Mouse (Mus musculus): ENCODE measurements around the gene Gm7168. TPM values are rescaled to one million over a fixed set of nuclear protein-coding genes. Genes with fewer than 3 reads are reported as not detected.
"Not testable (repeated sequence)": the region's sequence is repeated elsewhere in the genome, so short reads cannot be mapped to it uniquely, and the experiment has no call there.

The Gm7168 gene
- total and polyA plus RNA-seq, 3 experiments: not detected

DNA sequence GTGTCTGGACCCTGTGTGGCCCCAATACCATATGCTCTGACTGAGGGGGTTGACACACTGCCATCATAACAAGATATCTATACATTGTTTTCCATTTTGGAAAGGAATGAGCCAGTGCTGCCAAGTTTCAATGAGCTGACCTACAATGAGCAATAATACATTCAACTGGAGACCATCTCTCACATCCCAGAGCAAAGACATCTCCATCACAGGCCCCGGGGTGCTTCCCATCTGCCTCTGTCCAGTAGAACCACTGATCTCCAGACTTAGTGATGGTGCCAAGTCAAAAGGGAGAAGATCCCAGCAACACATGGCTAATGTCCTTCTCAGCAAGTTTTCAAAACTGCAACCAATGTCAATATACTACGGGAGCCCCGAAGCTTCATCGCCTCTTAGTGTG lies 10.4 kb upstream of the Gm7168 start:
- Histone ChIP-seq H3K4me1 (ENCODE audit: control insufficient read depth in 1 of 2, insufficient read depth in 2 of 2) (no peaks in the 10 kb centered on the region), H3K4me3 (replicated peaks in 1 of 3; ENCODE audit: low read depth in 2 of 3, low read length in 2 of 3, poor library complexity in 1 of 3) (no peak overlapping the region), H3K27ac (ENCODE audit: insufficient read depth, low read depth) (no peak overlapping the region), H3K36me3 (replicated peaks in 1 of 2; ENCODE audit: control insufficient read depth in 1 of 2, insufficient read depth in 1 of 2, low read length in 1 of 2) (no peaks in the 10 kb centered on the region), H3K4me2 (ENCODE audit: insufficient read depth, low read depth, poor library complexity, severe bottlenecking) (no peak overlapping the region), H3K27me3 (replicated peaks) (no peaks in the 10 kb centered on the region), H3K9me3 (replicated peaks; ENCODE audit: low read length) (no peaks in the 10 kb centered on the region), H3K9ac (ENCODE audit: insufficient read depth, low read depth) (no peak overlapping the region), H3K79me2 (replicated peaks; ENCODE audit: control insufficient read depth, extremely low read depth, insufficient read depth, poor library complexity, severe bottlenecking) (no peaks in the 10 kb centered on the region)
- in situ Hi-C loops (cut with MboI; ENCODE audit: low pct_ligation_motif_present, low pct_unique_long_range_greater_than_20kb, low sequenced_read_pairs): no loop called here
- TF ChIP-seq MAX (IDR thresholded peaks at IDR 0.05; ENCODE audit: low read length) (no peak), GABPA (IDR thresholded peaks at IDR 0.05; ENCODE audit: insufficient replicate concordance, low read depth, low read length) (no peak), POLR2AphosphoS2 (IDR thresholded peaks at IDR 0.05; ENCODE audit: low read depth, low read length) (no peak), NELFE (IDR thresholded peaks at IDR 0.05; ENCODE audit: low read depth, low read length) (no peak), E2F4 (IDR thresholded peaks at IDR 0.05; ENCODE audit: insufficient replicate concordance, low read depth, low read length) (no peak), SMC3 (IDR thresholded peaks at IDR 0.05; ENCODE audit: low read depth, low read length) (no peak), MAZ (IDR thresholded peaks at IDR 0.05; ENCODE audit: low read depth, low read length) (no peak), MAFK (IDR thresholded peaks at IDR 0.05; ENCODE audit: insufficient replicate concordance, low read length) (no peak), SIN3A (IDR thresholded peaks at IDR 0.05; ENCODE audit: low read length) (no peak), ETS1 (conservative IDR thresholded peaks at IDR 0.05; ENCODE audit: low read depth, low read length) (no peak), ZNF384 (IDR thresholded peaks at IDR 0.05; ENCODE audit: low read depth, low read length) (no peak), JUND (conservative IDR thresholded peaks at IDR 0.05; ENCODE audit: low read depth, low read length) (no peak)
- no peak for DNase-seq (ENCODE audit: extremely low read depth)
- dilution Hi-C loops (cut with MboI; ENCODE audit: extremely low pct_ligation_motif_present, extremely low pct_unique_long_range_greater_than_20kb, low sequenced_read_pairs): no loop called here

DNA sequence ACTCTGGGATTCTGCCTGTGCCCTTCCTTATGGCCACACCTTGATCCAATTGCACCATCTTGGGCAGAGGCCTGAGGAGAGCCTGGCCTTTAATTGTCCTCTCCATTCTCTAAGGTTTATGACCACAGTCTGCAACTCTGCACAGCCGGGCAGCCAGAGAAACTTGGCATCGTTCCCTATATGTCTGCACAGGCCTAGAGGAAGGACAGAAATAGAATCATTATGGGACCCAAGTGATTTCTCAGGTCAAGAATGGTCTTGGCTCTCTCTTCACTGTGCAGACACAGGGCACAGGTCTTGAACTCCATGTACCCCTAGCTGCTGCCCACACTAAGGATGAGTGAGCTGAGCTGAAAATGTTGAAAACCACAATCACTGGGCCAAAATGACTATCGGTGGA lies 9.5 kb upstream of the Gm7168 start:
- H3K9ac ChIP-seq (ENCODE audit: insufficient read depth, low read depth): no peak overlapping the region
- dilution Hi-C loops (cut with MboI; ENCODE audit: extremely low pct_ligation_motif_present, extremely low pct_unique_long_range_greater_than_20kb, low sequenced_read_pairs): no loop called here
- H3K36me3 ChIP-seq (replicated peaks in 1 of 2; ENCODE audit: control insufficient read depth in 1 of 2, insufficient read depth in 1 of 2, low read length in 1 of 2): no peaks in the 10 kb centered on the region
- H3K4me2 ChIP-seq (ENCODE audit: insufficient read depth, low read depth, poor library complexity, severe bottlenecking): no peak overlapping the region
- H3K27ac ChIP-seq (ENCODE audit: insufficient read depth, low read depth): no peak overlapping the region
- in situ Hi-C loops (cut with MboI; ENCODE audit: low pct_ligation_motif_present, low pct_unique_long_range_greater_than_20kb, low sequenced_read_pairs): no loop called here
- H3K27me3 ChIP-seq (replicated peaks): no peaks in the 10 kb centered on the region
- H3K4me3 ChIP-seq (replicated peaks in 1 of 3; ENCODE audit: low read depth in 2 of 3, low read length in 2 of 3, poor library complexity in 1 of 3): no peak overlapping the region
- no peaks in the 10 kb centered on the region for H3K4me1 ChIP-seq (ENCODE audit: control insufficient read depth in 1 of 2, insufficient read depth in 2 of 2)
- no peaks in the 10 kb centered on the region for H3K9me3 ChIP-seq (replicated peaks; ENCODE audit: low read length)
- DNase-seq (ENCODE audit: extremely low read depth): no peak
- H3K79me2 ChIP-seq (replicated peaks; ENCODE audit: control insufficient read depth, extremely low read depth, insufficient read depth, poor library complexity, severe bottlenecking): no peaks in the 10 kb centered on the region
- TF ChIP-seq BHLHE40 (IDR thresholded peaks at IDR 0.05; ENCODE audit: low read depth, low read length) (no peak), USF2 (conservative IDR thresholded peaks at IDR 0.05; ENCODE audit: low read depth, low read length) (no peak), EP300 (IDR thresholded peaks at IDR 0.05; ENCODE audit: low read length) (no peak), HCFC1 (IDR thresholded peaks at IDR 0.05; ENCODE audit: low read depth, low read length) (no peak), MAX (IDR thresholded peaks at IDR 0.05; ENCODE audit: low read length) (no peak), ZNF384 (IDR thresholded peaks at IDR 0.05; ENCODE audit: low read depth, low read length) (no peak), TBP (conservative IDR thresholded peaks at IDR 0.05; ENCODE audit: low read depth, low read length) (no peak), PAX5 (IDR thresholded peaks at IDR 0.05; ENCODE audit: low read length) (no peak), RAD21 (IDR thresholded peaks at IDR 0.05; ENCODE audit: low read depth, low read length) (no peak), JUN (IDR thresholded peaks at IDR 0.05; ENCODE audit: insufficient read depth, low read depth, low read length) (no peak), KAT2A (IDR thresholded peaks at IDR 0.05; ENCODE audit: insufficient replicate concordance, low read length) (no peak), IRF4 (IDR thresholded peaks at IDR 0.05; ENCODE audit: low read depth, low read length) (no peak), ZC3H11A (IDR thresholded peaks at IDR 0.05; ENCODE audit: low read depth, low read length) (no peak), UBTF (IDR thresholded peaks at IDR 0.05; ENCODE audit: low read depth, low read length) (no peak), SIN3A (IDR thresholded peaks at IDR 0.05; ENCODE audit: low read length) (no peak), CHD1 (IDR thresholded peaks at IDR 0.05; ENCODE audit: low read depth, low read length) (no peak), E2F4 (IDR thresholded peaks at IDR 0.05; ENCODE audit: insufficient replicate concordance, low read depth, low read length) (no peak), MAZ (IDR thresholded peaks at IDR 0.05; ENCODE audit: low read depth, low read length) (no peak), RCOR1 (conservative IDR thresholded peaks at IDR 0.05; ENCODE audit: low read depth, low read length) (no peak), TCF12 (IDR thresholded peaks at IDR 0.05; ENCODE audit: low read depth, low read length) (no peak)

GRCm38 (mm10) chr17:13939231-13939630 lies 8.9 kb upstream of the Gm7168 start:
- H3K9ac ChIP-seq (ENCODE audit: insufficient read depth, low read depth); dilution Hi-C loops (cut with MboI; ENCODE audit: extremely low pct_ligation_motif_present, extremely low pct_unique_long_range_greater_than_20kb, low sequenced_read_pairs); in situ Hi-C loops (cut with MboI; ENCODE audit: low pct_ligation_motif_present, low pct_unique_long_range_greater_than_20kb, low sequenced_read_pairs); H3K36me3 ChIP-seq (replicated peaks in 1 of 2; ENCODE audit: control insufficient read depth in 1 of 2, insufficient read depth in 1 of 2, low read length in 1 of 2); H3K79me2 ChIP-seq (replicated peaks; ENCODE audit: control insufficient read depth, extremely low read depth, insufficient read depth, poor library complexity, severe bottlenecking); H3K4me1 ChIP-seq (ENCODE audit: control insufficient read depth in 1 of 2, insufficient read depth in 2 of 2); H3K4me2 ChIP-seq (ENCODE audit: insufficient read depth, low read depth, poor library complexity, severe bottlenecking); H3K27ac ChIP-seq (ENCODE audit: insufficient read depth, low read depth); H3K9me3 ChIP-seq (replicated peaks; ENCODE audit: low read length); H3K27me3 ChIP-seq (replicated peaks); DNase-seq (ENCODE audit: extremely low read depth); H3K4me3 ChIP-seq (replicated peaks in 1 of 3; ENCODE audit: low read depth in 2 of 3, low read length in 2 of 3, poor library complexity in 1 of 3): not testable (repeated sequence)

Measured in CH12.LX (cell line).